Mouse (Mus musculus): ENCODE measurements around the gene 1700067K01Rik.

DNA sequence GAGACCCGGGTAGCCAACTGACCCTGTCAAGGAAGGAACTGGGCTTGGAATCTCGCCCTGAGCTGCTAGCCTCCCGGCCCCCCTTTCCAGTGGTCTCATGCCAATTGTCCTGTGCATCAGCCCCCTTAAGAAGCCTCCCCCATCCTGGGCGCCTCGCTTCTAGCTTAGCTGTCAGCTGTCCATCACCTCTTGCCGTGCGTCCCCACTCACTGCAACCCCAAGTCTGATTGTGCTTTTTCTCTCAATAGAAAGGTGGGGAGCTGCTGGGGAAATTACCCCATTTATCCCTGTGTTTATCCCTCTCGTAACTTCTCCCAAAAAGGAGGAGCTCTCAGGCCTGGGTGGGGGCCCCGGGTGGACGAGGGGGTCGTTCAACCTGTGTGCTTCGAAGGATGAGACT lies 5.3 kb upstream of the 1700067K01Rik start:
- TF ChIP-seq POLR2A (IDR thresholded peaks at IDR 0.05; ENCODE audit: borderline replicate concordance, control insufficient read depth, low read depth, low read length) (no peak), CTCF (IDR thresholded peaks at IDR 0.05; ENCODE audit: control insufficient read depth, insufficient read depth, low read length) (no peak)
